9 mouse cellular contexts compared by ENCODE assay signal in genomic region chr10:43378279-43378678, GRCm38 (mm10).
DNase-seq lines count a peak whose midpoint lies in the region; ATAC-seq and TF ChIP-seq lines count a peak whose summit lies in the region.
"Had no signal": no experiment of that assay in that cellular context is flagged by ENCODE, and none has a peak within 500 bp of the region (broad histone marks: within the 10 kb centered on the region; RNA-seq: fewer than 3 reads in every experiment).

No protein-coding gene starts in this region.

- CTCF ChIA-PET in Patski (lab: Charles Lee), result interaction anchor here (0.6 to 1.8 kb wide), 5 partner anchors 18 to 160 kb away, joined by 3 to 5 read pairs (median 3); no protein-coding TSS in a partner anchor

- peak; percentile 68 for DNase-seq in midbrain, embryonic 10.5 days (ENCODE audit: low spot score)
- peak; percentile 12 for DNase-seq in Patski (ENCODE audit: low read depth, low spot score)
- DNase-seq in cerebellum, postnatal 14 days, result peak; percentile 68 to 84
- DNase-seq in hindbrain, postnatal 0 days (ENCODE audit: low spot score), result peak; percentile 78
- DNase-seq in liver, adult 2 months (ENCODE audit: extremely low read depth, low read depth, low spot score), result peak; percentile 63
- DNase-seq in retina, postnatal 7 days (ENCODE audit: low read depth, low spot score), result peak; percentile 29

- H3K27ac ChIP-seq in midbrain, embryonic 10.5 days (replicated peaks), result no peak overlapping the region
- H3K27ac ChIP-seq in midbrain, embryonic 15.5 days, result no peak overlapping the region
- H3K27ac ChIP-seq in hindbrain, postnatal 0 days, result no peak overlapping the region
- H3K27ac ChIP-seq in liver, adult 2 months (replicated peaks; ENCODE audit: insufficient read depth, low read depth, low read length), result no peak overlapping the region
- H3K27ac ChIP-seq: hindbrain, embryonic 15.5 days had no signal

- H3K27me3 ChIP-seq in midbrain, embryonic 10.5 days (ENCODE audit: low read depth, poor library complexity, severe bottlenecking), result no peaks in the 10 kb centered on the region
- H3K27me3 ChIP-seq in midbrain, embryonic 15.5 days (replicated peaks), result no peaks in the 10 kb centered on the region
- no peaks in the 10 kb centered on the region for H3K27me3 ChIP-seq in Patski
- no peaks in the 10 kb centered on the region for H3K27me3 ChIP-seq in hindbrain, postnatal 0 days (ENCODE audit: insufficient read depth, low read length)
- H3K27me3 ChIP-seq in liver, adult 2 months (ENCODE audit: control insufficient read depth, insufficient read depth, low read length), result no peaks in the 10 kb centered on the region
- H3K27me3 ChIP-seq: hindbrain, embryonic 15.5 days had no signal

- TF ChIP-seq POLR2A in liver, adult 2 months (IDR thresholded peaks at IDR 0.05; ENCODE audit: extremely low read depth, insufficient read depth, low read length), result no peak

- no peaks in the 10 kb centered on the region for H3K79me2 ChIP-seq in liver, adult 2 months (ENCODE audit: control insufficient read depth, insufficient read depth, low read length)

- H3K9ac ChIP-seq in midbrain, embryonic 15.5 days, result no peak overlapping the region
- H3K9ac ChIP-seq in hindbrain, postnatal 0 days (replicated peaks; ENCODE audit: low read length), result no peak overlapping the region
- H3K9ac ChIP-seq in liver, adult 2 months (ENCODE audit: low read depth, low read length), result no peak overlapping the region
- H3K9ac ChIP-seq: hindbrain, embryonic 15.5 days had no signal

- in situ Hi-C loops in Patski (cut with MboI; ENCODE audit: low pct_unique_long_range_greater_than_20kb), result loop anchor here (10.0 kb wide), 1 partner anchor 163 kb away; no protein-coding TSS in a partner anchor

- no peaks in the 10 kb centered on the region for H3K9me3 ChIP-seq in midbrain, embryonic 10.5 days (replicated peaks)
- no peaks in the 10 kb centered on the region for H3K9me3 ChIP-seq in midbrain, embryonic 15.5 days
- H3K9me3 ChIP-seq in hindbrain, postnatal 0 days (ENCODE audit: low read length), result no peaks in the 10 kb centered on the region
- H3K9me3 ChIP-seq: hindbrain, embryonic 15.5 days had no signal

- H3K4me3 ChIP-seq in midbrain, embryonic 10.5 days, result no peak overlapping the region
- H3K4me3 ChIP-seq in midbrain, embryonic 15.5 days, result no peak overlapping the region
- H3K4me3 ChIP-seq in hindbrain, postnatal 0 days (ENCODE audit: low read length), result no peak overlapping the region
- no peak overlapping the region for H3K4me3 ChIP-seq in liver, adult 2 months (ENCODE audit: insufficient read depth, low read depth, low read length)
- H3K4me3 ChIP-seq: hindbrain, embryonic 15.5 days had no signal

- H3K4me1 ChIP-seq in midbrain, embryonic 10.5 days, result no peaks in the 10 kb centered on the region
- H3K4me1 ChIP-seq in midbrain, embryonic 15.5 days, result no peaks in the 10 kb centered on the region
- no peaks in the 10 kb centered on the region for H3K4me1 ChIP-seq in hindbrain, postnatal 0 days (ENCODE audit: insufficient read depth, low read length)
- peaks cover 5% of the 10 kb centered on the region; the same call in 1 of the 2 replicates for H3K4me1 ChIP-seq in liver, adult 2 months (ENCODE audit: control insufficient read depth, insufficient read depth, low read length)
- H3K4me1 ChIP-seq: hindbrain, embryonic 15.5 days had no signal

- POLR2A ChIA-PET in Patski (lab: Charles Lee), result no interaction called here

- WGBS in midbrain, embryonic 10.5 days, result 43% methylated on average over 5 of the region's 5 CpGs
- WGBS in midbrain, embryonic 15.5 days, result 40% methylated on average over 5 of the region's 5 CpGs
- 50% methylated on average over 5 of the region's 5 CpGs for WGBS in hindbrain, postnatal 0 days
- 51% methylated on average over 5 of the region's 5 CpGs for WGBS in liver, adult 2 months

- H3K36me3 ChIP-seq in midbrain, embryonic 10.5 days, result no peaks in the 10 kb centered on the region
- no peaks in the 10 kb centered on the region for H3K36me3 ChIP-seq in midbrain, embryonic 15.5 days (replicated peaks)
- H3K36me3 ChIP-seq in hindbrain, postnatal 0 days (ENCODE audit: insufficient read depth, low read length), result no peaks in the 10 kb centered on the region
- H3K36me3 ChIP-seq in liver, adult 2 months (ENCODE audit: control insufficient read depth, insufficient read depth, low read length), result no peaks in the 10 kb centered on the region
- H3K36me3 ChIP-seq: hindbrain, embryonic 15.5 days had no signal

- no peak for ATAC-seq in midbrain, embryonic 15.5 days (replicated peaks)
- ATAC-seq in Patski, result peak; percentile 47
- ATAC-seq in hindbrain, postnatal 0 days, result peak; percentile 62; the same call in 1 of the 2 replicates
- ATAC-seq in erythroblast, adult 5-6 weeks (replicated peaks; ENCODE audit: low FRiP score, poor library complexity, severe bottlenecking), result no peak

- peak; percentile 90 for TF ChIP-seq CTCF in Patski (IDR thresholded peaks at IDR 0.05)
- TF ChIP-seq CTCF in hindbrain, postnatal 0 days (IDR thresholded peaks at IDR 0.05; ENCODE audit: low read depth), result peak; percentile 73
- TF ChIP-seq CTCF in liver, adult 2 months (IDR thresholded peaks at IDR 0.05; ENCODE audit: low read depth, low read length), result peak; percentile 57

- no peak overlapping the region for H3K4me2 ChIP-seq in midbrain, embryonic 15.5 days
- no peak overlapping the region for H3K4me2 ChIP-seq in hindbrain, postnatal 0 days (ENCODE audit: low read depth, low read length)
- H3K4me2 ChIP-seq: hindbrain, embryonic 15.5 days had no signal

Comparison
In these comparisons a context has a peak if more than half of its experiments do, and no peak if none do; other contexts are left out.
1. DNase-seq: peak in every context shown above with its lines; median percentile 78 in hindbrain, postnatal 0 days; 76 in cerebellum, postnatal 14 days; 68 in midbrain, embryonic 10.5 days; 63 in liver, adult 2 months; 29 in retina, postnatal 7 days; 12 in Patski.
2. ATAC-seq: peak in Patski (single experiment) and hindbrain, postnatal 0 days (single experiment); none in midbrain, embryonic 15.5 days (single experiment) and erythroblast, adult 5-6 weeks (single experiment).
3. Peak in every context shown above with its lines, with median percentiles within 50 percentile points of each other: CTCF ChIP-seq.